Mouse (Mus musculus) ES-E14 (cell line): Measurements from ENCODE around the gene Rai14. TPM values are rescaled to one million over a fixed set of nuclear protein-coding genes. Genes with fewer than 3 reads are reported as not detected.
A peak's percentile ranks its signal among the peaks of the same experiment; 100 is the strongest.

ENCODE experiments used
- DNase-seq: peaks from one replicate; pipeline ENCODE4 v3.0.0-alpha.2; 2013; ENCODE audit warnings: low read depth, low spot score
- H3K27ac ChIP-seq: 2 replicates; pipeline ENCODE4 v1.5.1; 2012; ENCODE audit warnings: low read depth, mild to moderate bottlenecking, low read length, moderate library complexity, mixed read lengths; ENCODE audit not compliant: poor library complexity, insufficient read depth, severe bottlenecking
- H3K36me3 ChIP-seq: 2 replicates; pipeline ENCODE4 v1.6.1; 2012; ENCODE audit warnings: mild to moderate bottlenecking, low read length, moderate library complexity, mixed read lengths; ENCODE audit not compliant: control insufficient read depth, poor library complexity, insufficient read depth, severe bottlenecking
- H3K4me1 ChIP-seq, 2 experiments: fragments of 150-350 bp in 1 of 2; sonication (generic) in 1 of 2; 2 replicates each; pipeline ENCODE4 v1.6.1; 2012; ENCODE audit warnings: low read length in 2 of 2, mild to moderate bottlenecking in 1 of 2, mixed read lengths in 1 of 2; ENCODE audit not compliant: control insufficient read depth in 2 of 2, insufficient read depth in 2 of 2, poor library complexity in 1 of 2
- H3K4me3 ChIP-seq, 2 experiments: fragments of 150-350 bp in 1 of 2; sonication (generic) in 1 of 2; 2 replicates each; pipeline ENCODE4 v1.5.1; 2012; ENCODE audit warnings: low read length in 2 of 2, low read depth in 1 of 2, mild to moderate bottlenecking in 1 of 2, mixed read lengths in 1 of 2; ENCODE audit not compliant: insufficient read depth in 1 of 2, poor library complexity in 1 of 2, severe bottlenecking in 1 of 2
- H3K9ac ChIP-seq: 2 replicates; pipeline ENCODE4 v1.6.1; 2012; ENCODE audit warnings: low read depth, mild to moderate bottlenecking, low read length, mixed read lengths; ENCODE audit not compliant: poor library complexity, insufficient read depth, severe bottlenecking
- H3K9me3 ChIP-seq: fragments of 150-350 bp; sonication (generic); 2 replicates; pipeline ENCODE4 v1.6.1; 2012; ENCODE audit warnings: low read depth, mild to moderate bottlenecking, low read length; ENCODE audit not compliant: control insufficient read depth, insufficient read depth
- CHD2 ChIP-seq: IDR thresholded peaks from 2 replicates; pipeline ENCODE4 v1.6.1; 2014; ENCODE audit warnings: mild to moderate bottlenecking, low read depth, low read length, inconsistent platforms
- HCFC1 ChIP-seq: IDR thresholded peaks from 2 replicates; pipeline ENCODE4 v1.6.1; 2012; ENCODE audit warnings: low read length, inconsistent platforms, borderline replicate concordance; ENCODE audit not compliant: insufficient read depth
- MAFK ChIP-seq: IDR thresholded peaks from 2 replicates; pipeline ENCODE4 v1.6.1; 2014; ENCODE audit warnings: mild to moderate bottlenecking, low read depth, low read length, inconsistent platforms; ENCODE audit not compliant: insufficient read depth
- ZC3H11A ChIP-seq: IDR thresholded peaks from 2 replicates; pipeline ENCODE4 v1.6.1; 2012; ENCODE audit warnings: low read depth, mild to moderate bottlenecking, inconsistent platforms, low read length, borderline replicate concordance
- ZNF384 ChIP-seq: IDR thresholded peaks from 2 replicates; pipeline ENCODE4 v1.6.1; 2012; ENCODE audit warnings: low read depth, low read length, inconsistent platforms
- in situ Hi-C, 2 experiments: fragments of 600-800 bp; cut with MboI; formaldehyde crosslinking; loops; one replicate each; pipeline ENCODE4 v1.15.1; 2025; ENCODE audit warnings: low sequenced_read_pairs in 2 of 2, inconsistent platforms in 1 of 2; ENCODE audit not compliant: unreplicated experiment in 2 of 2
- total RNA-seq: library from RNA; depleted of rRNA; stranded (reverse); fragments of 300-350 nt; gene quantifications from 2 replicates; pipeline ENCODE4 v1.2.3, GENCODE M21; 2012

The Rai14 gene
- total RNA-seq, 1 experiment, result 35.0 TPM

- no peaks in the 10 kb centered on the region for H3K9me3 ChIP-seq
- no peak overlapping the region for H3K9ac ChIP-seq
- peaks cover 12 to 26% of the 10 kb centered on the region in 2 experiments; a peak in 3 of 4 replicates for H3K4me1 ChIP-seq
- peaks cover 2% of the 10 kb centered on the region; the same call in 1 of the 2 replicates for H3K36me3 ChIP-seq
- in situ Hi-C loops, result no loop called here
- no peak overlapping the region for H3K4me3 ChIP-seq
- TF ChIP-seq MAFK (no peak), ZNF384 (peak; percentile 42; the same call in 1 of the 2 replicates)
- H3K27ac ChIP-seq, result no peak overlapping the region
- DNase-seq, result no peak
Observed at GRCm38 (mm10) chr15:10598259-10599225, 115.9 kb downstream of the Rai14 start.

GRCm38 (mm10) chr15:10596871-10597270, 117.6 kb downstream of the Rai14 start:
- no peak overlapping the region for H3K9ac ChIP-seq
- no peak overlapping the region for H3K4me3 ChIP-seq
- in situ Hi-C loops, result no loop called here
- no peak overlapping the region for H3K27ac ChIP-seq
- peaks cover 4% of the 10 kb centered on the region; the same call in 1 of the 2 replicates for H3K36me3 ChIP-seq
- no peaks in the 10 kb centered on the region for H3K9me3 ChIP-seq
- H3K4me1 ChIP-seq, result peaks cover 12 to 26% of the 10 kb centered on the region in 2 experiments; a peak in 3 of 4 replicates
- DNase-seq, result no peak
- TF ChIP-seq ZC3H11A (no peak), MAFK (no peak), ZNF384 (no peak), CHD2 (no peak), HCFC1 (no peak)

DNA sequence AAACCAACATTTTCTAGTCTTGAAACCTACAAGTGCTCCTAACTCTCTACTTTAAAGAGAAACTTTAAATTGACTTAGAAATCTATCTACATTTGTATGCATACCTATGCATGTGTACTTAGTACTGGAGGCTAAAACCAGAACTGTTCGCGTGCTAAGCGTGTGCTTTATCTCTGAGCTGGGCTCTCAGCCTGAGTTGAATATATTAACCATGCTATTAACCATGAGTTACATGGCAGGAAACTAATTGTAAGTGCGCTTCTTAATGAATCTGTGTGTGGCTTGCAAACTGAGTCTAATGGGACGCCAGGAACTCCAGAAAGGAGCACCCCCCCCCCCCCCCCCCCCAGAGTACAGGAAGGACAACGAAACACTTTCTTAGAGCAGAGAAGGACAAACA, 119.0 kb downstream of the Rai14 start:
- TF ChIP-seq ZC3H11A (no peak), MAFK (no peak), HCFC1 (no peak), CHD2 (no peak), ZNF384 (no peak)
- peaks cover 9 to 21% of the 10 kb centered on the region in 2 experiments; a peak in 3 of 4 replicates for H3K4me1 ChIP-seq
- in situ Hi-C loops, result no loop called here
- H3K9ac ChIP-seq, result no peak overlapping the region
- H3K36me3 ChIP-seq, result peaks cover 2% of the 10 kb centered on the region; the same call in 1 of the 2 replicates
- H3K9me3 ChIP-seq, result no peaks in the 10 kb centered on the region
- H3K4me3 ChIP-seq, result no peak overlapping the region
- no peak overlapping the region for H3K27ac ChIP-seq
- no peak for DNase-seq

DNA sequence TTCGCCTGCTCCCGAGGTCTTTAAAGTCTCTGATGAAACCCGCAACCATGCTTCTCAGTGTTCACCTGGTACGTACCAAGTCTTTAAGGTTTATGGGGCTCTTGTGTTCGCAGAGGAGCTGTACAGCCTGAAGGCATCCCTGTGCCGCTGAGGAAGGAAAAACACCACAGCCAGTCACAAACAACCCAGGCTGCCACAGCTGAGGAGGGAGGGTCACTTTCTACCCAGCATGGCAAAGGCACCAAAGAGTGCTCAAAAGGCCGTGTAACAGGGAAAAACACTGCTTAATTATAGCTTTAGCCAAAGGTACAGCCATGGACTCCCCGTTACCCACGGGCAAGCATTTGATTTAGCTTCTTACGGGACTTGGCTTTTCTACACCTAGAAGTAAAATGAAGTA, 119.5 kb downstream of the Rai14 start:
- no peak overlapping the region for H3K4me3 ChIP-seq
- H3K9ac ChIP-seq, result no peak overlapping the region
- H3K36me3 ChIP-seq, result peaks cover 2% of the 10 kb centered on the region; the same call in 1 of the 2 replicates
- DNase-seq, result no peak
- H3K9me3 ChIP-seq, result no peaks in the 10 kb centered on the region
- TF ChIP-seq HCFC1 (no peak), ZC3H11A (no peak), ZNF384 (no peak), MAFK (no peak)
- in situ Hi-C loops, result no loop called here
- peaks cover 9 to 21% of the 10 kb centered on the region in 2 experiments; a peak in 3 of 4 replicates for H3K4me1 ChIP-seq
- no peak overlapping the region for H3K27ac ChIP-seq
